Mouse (Mus musculus) embryo, embryonic 9.5 days (tissue): ENCODE results near the gene Yrdc.

Experiments used
- DNase-seq: peaks from one replicate; pipeline ENCODE4 v3.0.0-alpha.2; 2017; ENCODE audit errors: extremely low spot score

The Yrdc gene

DNA sequence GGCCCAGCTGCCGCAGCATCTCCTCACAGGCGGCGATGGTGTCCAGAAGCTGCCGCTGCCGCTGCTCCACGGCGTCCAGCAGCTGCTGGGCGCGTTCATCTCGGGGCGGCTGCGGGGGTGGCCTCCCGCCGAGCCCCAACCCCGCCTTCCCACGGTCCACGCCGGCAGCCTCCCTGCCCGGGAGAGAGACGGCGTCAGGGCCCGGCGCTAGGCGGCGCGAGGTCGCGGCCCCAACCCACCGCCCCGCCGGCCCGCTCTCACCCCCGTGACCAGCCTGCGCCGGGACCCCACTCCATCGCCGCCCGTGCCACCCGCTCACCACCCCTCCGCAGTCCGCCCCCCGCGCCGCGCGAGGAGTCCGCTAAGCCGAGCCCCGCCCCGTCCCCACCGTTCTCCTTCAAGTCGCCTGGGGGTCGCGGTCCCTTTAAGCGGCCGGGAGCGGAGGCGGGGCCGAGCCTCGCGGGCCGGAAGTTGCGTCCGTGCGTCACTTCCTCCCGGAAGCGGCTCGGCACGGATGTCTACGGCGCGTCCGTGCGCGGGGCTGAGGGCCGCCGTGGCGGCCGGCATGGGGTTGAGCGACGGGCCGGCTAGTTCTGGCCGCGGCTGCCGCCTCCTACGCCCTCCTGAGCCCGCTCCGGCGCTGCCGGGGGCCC, at the start of gene Yrdc:
Gene Yrdc, plus strand, starts transcription at position 419 of the 653 bp plus-strand sequence.
- peak; percentile 93 for DNase-seq

DNA sequence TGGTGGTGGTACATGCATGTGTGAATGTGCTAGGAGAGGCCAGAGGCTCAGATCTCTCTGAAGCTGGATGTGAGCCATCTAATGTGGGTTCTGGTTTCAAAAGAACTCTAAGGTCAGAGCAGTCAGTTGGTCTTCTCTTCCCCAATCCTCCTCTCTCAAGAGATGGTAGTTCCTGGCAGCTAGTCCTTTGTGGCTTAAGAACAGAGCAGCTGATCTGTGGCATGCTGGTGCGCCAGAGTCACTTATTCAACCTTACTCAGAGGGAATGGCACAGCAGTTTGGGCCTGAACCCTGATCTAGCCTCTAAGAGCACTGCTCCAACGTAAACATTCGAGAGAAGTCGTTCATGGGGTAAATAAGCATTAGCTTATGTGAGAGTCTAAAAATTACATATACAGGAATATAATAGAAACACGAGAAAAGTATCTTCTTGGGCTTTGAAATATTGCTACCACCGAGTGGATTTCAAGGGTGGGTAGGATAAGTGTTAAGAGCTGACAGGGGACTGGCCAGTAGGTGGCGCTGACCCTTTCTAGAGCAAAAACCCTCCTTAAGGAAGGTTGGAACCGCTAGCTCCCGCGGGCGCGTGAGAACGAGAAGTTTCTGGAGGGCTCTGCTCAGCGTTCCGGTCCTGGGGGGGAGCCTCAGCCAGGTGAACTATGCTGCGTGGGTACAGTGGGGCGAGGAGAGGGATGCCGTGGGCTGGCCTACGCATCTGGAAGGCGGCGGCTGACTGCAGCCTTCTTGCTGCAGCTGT, 48.7 kb upstream of the Yrdc start, which contains the start of gene Mtf1:
Gene Mtf1, plus strand, starts transcription at position 553 of the 757 bp plus-strand sequence.
- peak; percentile 82 for DNase-seq

DNA sequence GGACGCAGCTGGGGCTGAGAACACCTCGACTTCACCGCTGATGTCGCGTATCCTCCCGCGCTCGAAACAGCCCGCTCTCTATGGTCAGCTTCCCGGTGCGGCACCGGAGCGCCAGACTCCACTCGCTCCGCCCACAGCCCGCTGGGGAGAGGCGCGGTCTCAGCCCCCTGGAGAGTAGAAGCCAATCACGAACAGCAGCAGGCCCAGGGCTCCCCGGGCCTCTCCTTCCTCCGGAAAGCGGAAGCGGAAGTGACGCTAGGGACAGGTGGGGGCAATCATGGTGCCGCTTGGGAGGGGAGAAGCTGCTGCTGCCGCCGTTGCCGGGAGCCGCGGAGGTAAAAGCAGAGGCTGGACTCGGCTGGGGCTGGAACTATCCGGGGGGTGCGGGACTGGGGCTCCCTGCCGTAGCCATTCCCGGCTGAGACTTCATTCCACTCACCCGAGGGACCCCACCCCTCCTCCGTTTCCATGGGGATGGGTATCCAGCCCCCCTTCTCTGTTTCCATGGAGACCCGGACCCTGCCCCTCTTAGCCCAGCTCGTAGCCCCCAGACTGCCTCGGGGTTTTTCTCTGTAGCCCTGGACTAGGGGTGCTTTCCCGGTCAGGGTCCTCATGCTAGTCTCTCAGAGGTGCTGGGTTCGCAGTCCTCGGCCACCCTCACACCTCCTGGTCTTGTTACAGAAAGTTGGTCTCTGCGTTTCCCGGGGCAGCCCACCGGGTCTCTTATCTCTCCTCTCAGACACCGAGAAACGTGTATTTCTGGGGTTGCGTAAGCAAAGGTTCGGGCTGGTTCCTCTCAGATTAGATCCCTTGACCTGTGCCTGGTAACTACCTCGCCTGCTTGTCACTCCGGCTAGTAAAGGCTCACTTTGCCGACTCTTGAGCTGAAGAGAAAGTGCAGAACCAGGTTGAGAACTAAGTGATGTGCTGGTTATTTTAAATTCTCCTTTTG, 47.9 kb upstream of the Yrdc start:
- peak; percentile 98 for DNase-seq

DNA sequence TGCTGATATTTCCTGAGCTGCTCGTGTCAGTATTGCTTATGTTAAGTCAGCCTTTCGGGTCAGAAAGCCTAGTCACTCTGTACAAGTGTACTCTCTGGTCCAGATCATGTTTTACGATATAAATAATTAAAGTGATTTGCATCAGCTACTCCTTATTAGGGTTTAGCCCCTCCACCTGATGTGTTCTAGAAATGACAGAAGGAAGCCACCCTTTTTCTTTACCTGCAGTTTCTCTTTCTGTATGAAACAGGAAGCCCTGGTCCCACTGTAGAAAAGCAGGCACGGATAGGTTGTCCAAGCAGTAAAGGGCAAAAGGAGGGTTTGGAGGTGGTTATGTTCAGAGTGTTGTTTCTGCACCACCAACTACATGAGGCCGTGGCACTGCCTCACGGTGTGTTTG, 47.1 kb upstream of the Yrdc start:
- no peak for DNase-seq

DNA sequence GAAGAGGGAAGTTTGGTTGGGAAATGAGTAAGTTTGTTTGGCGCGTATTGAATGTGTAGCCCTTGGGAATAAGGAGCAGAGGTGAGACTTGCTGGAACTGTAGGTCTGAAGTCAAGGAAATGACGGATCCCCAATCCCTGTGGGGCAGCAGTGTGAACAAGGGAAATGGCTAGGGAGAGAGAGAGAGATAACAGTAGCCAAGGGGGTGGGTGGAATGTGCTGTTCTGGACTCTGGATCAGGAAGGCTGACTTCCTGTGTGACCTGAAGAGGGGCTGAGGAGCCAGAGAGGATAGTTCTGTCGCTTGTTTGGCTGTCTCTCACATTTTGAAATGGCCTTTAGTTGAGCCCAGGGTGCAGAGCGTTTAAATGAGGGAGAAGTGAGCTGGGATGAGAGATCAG, 42.0 kb upstream of the Yrdc start:
- DNase-seq: no peak

DNA sequence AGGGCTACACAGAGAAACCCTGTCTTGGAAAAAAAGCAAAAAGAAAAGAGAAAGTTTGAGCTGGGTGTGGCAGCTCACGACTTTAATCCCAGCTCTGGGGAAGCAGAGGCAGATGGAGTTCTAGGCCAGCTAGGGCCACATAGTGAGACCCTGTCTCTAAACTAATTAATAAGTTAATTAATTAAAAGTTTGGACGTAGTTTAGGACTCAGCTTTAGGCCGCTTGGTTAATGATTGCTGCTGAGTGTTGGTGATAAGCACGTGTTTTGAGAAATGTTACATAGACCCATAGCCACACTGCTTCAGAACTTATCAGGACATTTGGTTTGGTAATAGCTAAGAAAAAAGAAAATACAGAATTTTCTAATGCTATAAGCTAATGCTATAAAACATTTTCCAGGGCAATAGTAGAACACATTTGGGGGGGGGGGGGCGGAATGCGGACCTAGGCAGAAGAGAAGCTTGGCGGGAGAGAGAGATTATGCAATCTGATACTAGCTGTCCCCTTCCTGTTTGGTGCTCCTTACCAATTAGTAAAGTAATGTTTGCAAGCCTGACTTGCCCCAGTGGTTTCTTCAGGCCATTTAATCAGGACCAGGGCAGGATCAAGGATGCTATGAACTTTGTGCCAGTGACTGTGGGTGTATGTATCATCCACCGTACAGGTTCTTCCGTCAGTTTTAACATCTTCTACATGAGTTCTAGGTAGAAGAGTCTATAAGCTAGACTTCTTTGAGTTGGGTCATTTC, 41.2 kb upstream of the Yrdc start:
- no peak for DNase-seq

DNA sequence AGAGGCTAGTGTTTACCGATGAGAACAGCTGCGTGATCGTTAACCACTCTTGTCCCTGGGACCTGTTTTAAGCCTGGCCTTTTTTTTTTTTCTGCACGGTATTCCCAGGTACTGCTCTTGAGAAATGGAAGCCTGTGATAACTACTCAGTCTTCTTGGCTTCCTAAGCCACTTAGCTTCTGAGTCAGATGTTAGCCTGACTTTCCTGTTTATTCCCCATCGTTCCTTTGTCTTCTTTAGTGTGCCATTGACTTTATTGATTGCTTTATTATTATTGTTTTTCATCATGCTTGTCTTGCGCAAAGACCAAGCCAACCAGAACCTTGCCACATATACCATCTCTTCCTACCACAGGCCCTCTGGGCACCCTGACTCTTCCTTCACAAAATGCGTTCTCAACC, 40.4 kb upstream of the Yrdc start:
- no peak for DNase-seq

DNA sequence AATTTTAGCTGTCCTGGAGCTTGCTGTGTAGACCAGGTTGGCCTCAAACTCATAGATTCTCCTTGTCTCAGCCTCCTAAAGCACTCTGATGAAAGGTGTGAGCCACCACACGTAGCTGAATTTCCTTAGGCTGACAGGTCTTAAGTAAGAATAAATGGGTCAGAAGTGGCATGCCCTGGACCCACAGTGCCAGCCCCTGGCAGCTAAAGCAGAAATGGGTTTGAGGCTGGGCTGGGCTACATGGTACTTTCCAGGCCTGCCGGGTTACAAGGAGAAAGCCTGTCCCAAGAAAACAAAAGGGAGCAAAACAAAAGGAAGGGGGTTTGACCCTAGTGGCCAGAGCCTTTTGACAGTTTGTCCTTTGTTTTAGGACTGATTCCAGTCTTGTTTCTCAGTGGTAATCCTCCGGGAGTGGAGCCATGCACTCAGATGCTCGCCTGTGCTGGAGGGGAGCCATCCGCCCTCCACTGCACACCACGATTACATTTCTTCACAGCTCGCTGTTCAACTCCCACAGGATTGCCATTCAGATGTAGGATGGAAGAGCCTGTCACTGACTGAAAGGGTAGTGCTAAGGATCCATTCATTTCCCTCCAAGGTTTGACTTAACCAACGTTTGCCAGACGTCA, 39.0 kb upstream of the Yrdc start:
- DNase-seq: peak; percentile 13

DNA sequence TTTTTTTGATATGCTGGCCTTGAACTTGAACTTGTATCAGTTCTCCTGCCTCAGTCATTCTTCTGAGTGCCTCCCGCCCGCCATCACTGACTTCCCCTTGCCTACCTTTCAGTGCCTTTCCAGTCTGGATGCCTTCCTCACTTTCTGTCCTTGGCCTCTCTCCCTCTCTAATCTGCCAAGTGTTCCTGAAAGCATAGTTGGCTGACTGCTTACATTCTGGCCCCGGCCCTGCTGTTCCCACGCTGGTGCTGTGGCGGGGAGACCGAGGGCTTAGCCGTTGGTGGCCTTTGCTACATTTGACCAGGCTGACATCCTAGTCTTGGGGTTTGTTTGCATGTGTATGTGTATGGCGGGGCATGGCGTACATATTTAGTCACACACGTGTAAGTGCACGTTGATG, 34.6 kb upstream of the Yrdc start:
- no peak for DNase-seq

DNA sequence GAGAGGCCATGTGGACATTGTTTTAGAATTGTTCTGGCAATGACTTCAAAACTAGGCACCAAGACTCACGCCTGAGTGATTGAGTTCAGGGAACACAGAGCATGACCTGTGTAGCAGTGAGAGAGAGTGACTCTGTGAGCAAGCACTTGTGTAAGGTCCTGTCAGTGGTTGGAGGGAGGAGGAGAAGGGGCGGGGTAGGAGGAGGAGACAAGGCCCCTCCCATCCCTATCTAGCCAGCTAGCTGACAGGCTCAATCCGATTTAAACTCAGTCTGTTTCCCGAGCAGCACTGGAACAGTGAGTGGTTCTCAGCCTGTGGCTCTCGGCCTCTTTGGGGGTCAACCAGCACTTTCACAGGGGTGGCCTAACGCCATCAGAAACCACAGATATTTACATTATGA, 32.7 kb upstream of the Yrdc start:
- DNase-seq: peak; percentile 55

DNA sequence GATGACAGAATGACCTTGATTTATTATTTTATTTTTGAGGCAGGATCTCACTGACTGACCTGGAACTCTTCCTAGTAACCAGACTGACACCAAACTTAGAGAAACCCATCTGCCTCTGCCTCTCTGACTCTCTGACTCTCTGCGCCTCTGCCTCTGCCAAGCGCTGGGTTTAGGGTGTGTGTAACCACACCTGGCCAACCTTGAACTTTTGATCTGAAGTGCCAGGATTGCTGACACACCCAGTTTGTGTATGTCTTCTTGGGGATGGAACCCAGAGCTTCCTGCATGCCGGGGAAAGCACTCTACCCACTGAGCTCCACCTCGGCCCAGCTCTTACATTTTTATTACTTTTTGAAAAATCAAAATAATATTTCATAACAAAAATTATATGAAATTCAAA, 31.6 kb upstream of the Yrdc start:
- DNase-seq: no peak

DNA sequence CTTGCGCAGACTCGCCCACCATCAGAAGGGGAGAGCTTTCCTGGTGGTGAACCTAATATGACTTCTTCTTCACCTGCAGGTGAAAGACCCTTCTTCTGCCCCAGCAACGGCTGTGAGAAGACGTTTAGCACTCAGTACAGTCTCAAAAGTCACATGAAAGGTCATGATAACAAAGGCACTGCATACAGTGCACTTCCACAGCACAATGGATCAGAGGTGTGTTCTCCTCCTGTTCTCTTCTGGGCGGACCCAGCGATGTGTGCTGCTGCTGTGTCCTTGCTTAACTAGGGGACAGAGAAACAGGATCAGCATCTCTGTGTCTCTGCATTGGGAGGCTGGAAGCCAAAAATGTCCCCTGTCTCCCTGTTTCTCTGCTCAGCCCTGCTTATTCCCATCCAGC, 25.5 kb upstream of the Yrdc start:
- DNase-seq: no peak

DNA sequence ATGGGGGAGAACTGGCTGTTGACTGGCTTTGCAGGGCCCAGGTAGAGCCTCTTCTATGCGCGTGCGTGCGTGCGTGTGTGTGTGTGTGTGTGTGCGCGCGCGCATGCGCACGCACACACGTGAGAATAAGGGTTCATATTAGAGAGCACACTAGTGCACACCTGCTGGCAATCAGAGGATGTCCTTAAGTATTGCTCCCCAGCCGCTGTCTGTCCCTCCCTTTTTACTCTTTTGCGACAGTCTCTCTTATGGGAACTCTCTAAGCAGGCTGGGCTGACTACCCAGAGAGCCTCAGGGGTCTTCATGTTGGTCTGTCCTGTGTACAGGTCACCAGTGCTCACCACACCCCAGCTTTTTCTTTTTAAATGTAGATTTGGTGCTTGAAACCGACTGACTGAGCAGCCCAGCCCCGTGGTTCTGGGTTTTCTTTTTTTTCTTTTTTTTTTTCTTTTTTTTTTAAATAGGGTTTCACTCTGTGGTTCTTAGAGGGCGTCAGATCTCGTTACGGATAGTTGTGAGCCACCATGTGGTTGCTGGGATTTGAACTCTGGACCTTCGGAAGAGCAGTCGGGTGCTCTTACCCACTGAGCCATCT, 25.0 kb upstream of the Yrdc start:
- DNase-seq: no peak

DNA sequence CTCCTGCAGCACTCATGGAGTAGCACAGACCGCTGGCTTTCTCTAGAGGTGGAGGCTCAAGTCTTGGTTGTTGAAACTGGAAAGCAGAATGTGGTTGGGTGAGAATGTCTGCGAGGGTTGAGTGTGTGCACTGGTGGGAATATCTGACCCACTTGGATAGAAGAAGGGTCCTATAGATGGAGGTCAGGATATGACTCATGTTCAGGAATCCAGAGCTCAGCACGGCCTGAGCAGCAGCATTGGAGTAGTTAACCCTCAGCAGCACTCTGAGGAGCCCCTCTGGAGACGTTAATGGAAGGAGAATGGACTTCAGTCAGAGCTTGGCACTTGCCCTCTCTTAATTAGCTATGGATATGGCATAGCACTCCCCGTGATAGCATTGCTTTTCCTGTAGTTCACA, 20.8 kb upstream of the Yrdc start:
- no peak for DNase-seq

DNA sequence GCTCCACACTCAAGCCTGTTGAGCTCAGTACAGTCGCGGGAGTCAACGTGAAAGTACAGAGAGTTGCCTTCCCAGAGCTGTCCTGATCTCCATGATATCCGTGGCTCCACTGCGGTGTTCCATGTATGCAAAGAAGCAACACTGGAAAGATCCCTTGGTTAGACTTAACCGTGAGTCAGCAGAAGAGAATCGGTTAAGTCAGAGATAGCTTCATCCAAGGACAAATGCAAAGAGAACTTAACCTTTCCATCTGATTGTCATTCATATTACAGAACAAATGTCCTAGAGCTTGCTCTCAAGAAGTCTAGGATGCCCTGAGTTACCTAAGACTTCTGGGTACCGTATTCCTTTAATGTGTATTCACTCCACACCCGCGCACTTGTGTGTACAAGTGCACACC, 17.7 kb upstream of the Yrdc start:
- no peak for DNase-seq

DNA sequence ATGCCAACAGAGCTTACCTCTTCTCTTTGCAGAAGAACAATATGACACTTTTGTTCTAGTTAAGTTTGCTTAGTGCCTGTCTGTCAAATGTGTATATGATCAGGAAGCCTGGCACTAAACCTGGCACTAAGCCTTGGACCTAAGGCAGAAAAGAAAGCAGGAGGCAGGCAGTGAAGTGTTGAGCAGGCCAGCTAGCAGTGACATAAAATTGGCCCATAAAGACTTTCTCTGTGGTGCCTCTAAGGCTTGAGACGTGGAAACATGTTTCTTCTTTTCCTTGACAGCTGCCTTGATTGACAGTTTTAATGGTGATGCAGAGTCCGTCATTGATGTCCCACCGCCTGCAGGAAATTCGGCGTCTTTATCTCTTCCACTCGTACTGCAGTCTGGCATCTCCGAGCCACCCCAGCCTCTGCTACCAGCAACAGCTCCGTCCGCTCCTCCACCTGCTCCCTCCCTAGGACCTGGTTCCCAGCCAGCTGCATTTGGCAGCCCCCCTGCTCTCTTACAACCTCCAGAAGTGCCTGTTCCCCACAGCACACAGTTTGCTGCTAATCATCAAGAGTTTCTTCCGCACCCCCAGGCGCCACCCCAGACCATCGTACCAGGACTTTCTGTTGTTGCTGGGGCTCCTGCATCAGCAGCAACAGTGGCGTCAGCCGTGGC, 12.3 kb upstream of the Yrdc start:
- DNase-seq: no peak

DNA sequence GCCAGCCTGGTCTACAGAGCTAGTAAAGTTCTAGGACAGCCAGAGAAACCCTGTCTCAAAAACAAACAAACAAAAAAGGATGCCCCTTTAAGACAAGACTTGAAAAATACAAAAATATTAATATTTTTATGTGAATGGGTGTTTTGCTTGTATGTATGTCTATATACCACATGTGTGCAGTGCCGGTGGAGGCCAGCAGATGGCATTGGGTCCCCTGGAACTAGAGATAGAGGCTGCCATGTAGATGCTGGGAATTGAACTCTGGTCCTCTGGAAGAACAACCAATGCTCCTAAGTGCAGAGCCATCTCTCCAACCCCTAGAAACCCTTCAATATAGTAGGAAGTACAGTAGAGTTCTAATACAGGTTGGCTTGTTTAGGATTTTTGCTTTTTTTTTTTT, 9.5 kb upstream of the Yrdc start:
- DNase-seq: no peak

DNA sequence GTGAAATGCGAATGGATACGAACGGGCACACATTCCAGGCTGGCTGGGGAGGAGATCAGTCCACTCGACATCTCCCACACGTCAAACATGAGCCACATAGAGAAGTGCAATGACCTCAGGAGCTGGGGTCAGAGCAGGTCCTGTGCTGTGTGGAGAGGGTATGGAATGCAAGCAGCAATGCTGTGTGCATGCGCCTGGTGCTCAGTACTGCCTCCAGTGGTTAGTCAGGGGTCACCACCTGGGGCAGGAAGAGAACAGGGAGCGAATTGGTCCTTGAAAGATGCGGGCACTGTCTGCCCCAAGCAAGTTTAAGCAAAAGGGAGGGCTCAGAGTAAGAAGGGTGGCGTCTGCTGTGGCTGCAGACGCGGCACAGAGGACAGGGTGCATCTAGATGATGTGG, 7.0 kb upstream of the Yrdc start:
- DNase-seq: peak; percentile 45

DNA sequence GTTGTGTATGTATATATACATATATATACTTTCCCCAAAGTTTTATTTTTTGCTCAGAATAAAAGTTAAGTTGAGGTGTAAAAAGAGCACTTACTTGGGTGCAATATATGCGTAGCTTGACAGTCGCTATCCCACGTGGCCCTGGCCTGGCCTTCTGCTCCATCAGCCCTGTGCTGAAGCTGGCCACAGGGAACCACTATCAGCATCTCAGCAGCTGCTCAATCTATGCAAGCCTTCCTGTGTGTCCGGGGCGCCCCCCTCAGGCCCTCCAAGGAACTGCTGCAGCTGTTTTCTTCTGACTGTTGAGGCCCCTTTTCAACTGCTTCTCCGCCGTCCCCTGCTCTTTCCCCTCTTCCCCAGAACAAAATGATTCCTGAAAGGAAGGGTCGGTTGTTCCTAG, 2.9 kb upstream of the Yrdc start:
- peak; percentile 84 for DNase-seq

DNA sequence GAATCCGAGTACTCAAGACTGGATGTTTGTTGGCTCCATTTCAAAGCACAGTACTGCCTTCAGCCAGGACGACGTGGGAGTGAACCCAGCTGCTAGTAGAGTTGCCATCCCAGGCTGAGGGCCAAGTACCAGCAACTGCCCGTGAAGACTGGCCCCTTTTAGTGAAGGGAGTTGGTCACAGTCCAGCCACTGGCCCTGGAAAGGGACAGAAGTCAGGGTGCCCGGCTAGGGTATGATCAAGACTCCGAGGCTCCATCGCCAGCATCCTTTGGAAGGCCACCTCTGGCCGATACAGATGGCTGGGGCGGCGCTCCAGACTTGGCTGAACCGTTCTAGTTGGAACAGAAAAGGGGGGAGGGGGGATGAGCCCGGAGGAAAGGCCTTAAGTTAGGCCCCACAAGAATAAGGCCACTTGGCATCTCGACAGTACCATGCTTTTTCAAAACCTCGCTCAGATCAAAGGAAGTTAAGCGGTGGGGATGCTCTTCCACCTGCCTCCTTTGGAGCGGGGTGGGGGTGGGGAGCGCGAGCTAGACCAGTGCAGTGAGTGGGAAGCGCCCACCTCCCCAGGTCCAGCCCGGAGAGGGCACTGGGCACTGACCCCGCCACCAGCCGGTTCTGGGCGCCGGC, 733 bp upstream of the Yrdc start:
- DNase-seq: no peak
